Mouse (Mus musculus) midbrain, embryonic 10.5 days (tissue): Measurements from ENCODE around the gene Gpbar1. TPM values are rescaled to one million over a fixed set of nuclear protein-coding genes. Genes with fewer than 3 reads are reported as not detected.

Experiments used
- DNase-seq: peaks from one replicate; pipeline ENCODE4 v3.0.0-alpha.2; 2017; ENCODE audit warnings: low spot score
- H3K27ac ChIP-seq: fragments of 300-500 bp; sonication (generic); replicated peaks from 2 replicates; pipeline ENCODE4 v1.5.1; 2016; ENCODE audit warnings: mild to moderate bottlenecking
- H3K27me3 ChIP-seq: fragments of 300-500 bp; sonication (generic); 2 replicates; pipeline ENCODE4 v1.6.1; 2016; ENCODE audit warnings: low read depth, mild to moderate bottlenecking; ENCODE audit not compliant: poor library complexity, severe bottlenecking
- H3K36me3 ChIP-seq: fragments of 300-500 bp; sonication (generic); 2 replicates; pipeline ENCODE4 v1.6.1; 2016; ENCODE audit warnings: mild to moderate bottlenecking, moderate library complexity
- H3K4me1 ChIP-seq: fragments of 300-500 bp; sonication (generic); 2 replicates; pipeline ENCODE4 v1.6.1; 2016
- H3K4me3 ChIP-seq: fragments of 300-500 bp; sonication (generic); 2 replicates; pipeline ENCODE4 v1.5.1; 2016; ENCODE audit warnings: mild to moderate bottlenecking, moderate library complexity
- H3K9me3 ChIP-seq: fragments of 300-500 bp; sonication (generic); replicated peaks from 2 replicates; pipeline ENCODE4 v1.6.1; 2016; ENCODE audit warnings: mild to moderate bottlenecking
- WGBS: fragments of 180-500 bp; shearing (Covaris S2); methylation state at CpG from one replicate; pipeline ENCODE4 v1.1.7; 2016; 5-methylcytosine and 5-hydroxymethylcytosine counted together
- polyA plus RNA-seq: library from polyadenylated mRNA; unstranded; fragments of >200 nt; fragmentation: Nextera tagmentation; extraction: Ambion mirVana; gene quantifications from 2 replicates; pipeline ENCODE4 v1.2.1, GENCODE M21; 2016

Gene Gpbar1
- polyA plus RNA-seq, 1 experiment from 2014 or later: 0.25 TPM

GRCm38 (mm10) chr1:74292331-74293020 is 14.1 kb downstream of the Gpbar1 start:
- Histone ChIP-seq H3K4me3 (no peak overlapping the region), H3K36me3 (peaks cover 65% of the 10 kb centered on the region), H3K27me3 (no peaks in the 10 kb centered on the region), H3K27ac (no peak overlapping the region; the same call in 1 of the 2 replicates), H3K9me3 (no peaks in the 10 kb centered on the region), H3K4me1 (peaks cover 20% of the 10 kb centered on the region)
- 89% methylated on average over 11 of the region's 11 CpGs for WGBS
- no peak for DNase-seq

GRCm38 (mm10) chr1:74293306-74293960 is 15.1 kb downstream of the Gpbar1 start:
- peaks cover 20% of the 10 kb centered on the region for H3K4me1 ChIP-seq
- H3K4me3 ChIP-seq: no peak overlapping the region
- DNase-seq: no peak
- H3K9me3 ChIP-seq: no peaks in the 10 kb centered on the region
- H3K27me3 ChIP-seq: no peaks in the 10 kb centered on the region
- H3K27ac ChIP-seq: no peak overlapping the region
- H3K36me3 ChIP-seq: peaks cover 63% of the 10 kb centered on the region
- WGBS: 89% methylated on average over 8 of the region's 8 CpGs

- Histone ChIP-seq H3K27me3 (no peaks in the 10 kb centered on the region), H3K27ac (no peak overlapping the region), H3K4me1 (peaks cover 20% of the 10 kb centered on the region), H3K36me3 (peaks cover 55% of the 10 kb centered on the region), H3K4me3 (no peak overlapping the region), H3K9me3 (no peaks in the 10 kb centered on the region)
- DNase-seq: no peak
- 94% methylated on average over 3 of the region's 3 CpGs for WGBS
Observed at GRCm38 (mm10) chr1:74294090-74294643, 15.8 kb downstream of the Gpbar1 start.

DNA sequence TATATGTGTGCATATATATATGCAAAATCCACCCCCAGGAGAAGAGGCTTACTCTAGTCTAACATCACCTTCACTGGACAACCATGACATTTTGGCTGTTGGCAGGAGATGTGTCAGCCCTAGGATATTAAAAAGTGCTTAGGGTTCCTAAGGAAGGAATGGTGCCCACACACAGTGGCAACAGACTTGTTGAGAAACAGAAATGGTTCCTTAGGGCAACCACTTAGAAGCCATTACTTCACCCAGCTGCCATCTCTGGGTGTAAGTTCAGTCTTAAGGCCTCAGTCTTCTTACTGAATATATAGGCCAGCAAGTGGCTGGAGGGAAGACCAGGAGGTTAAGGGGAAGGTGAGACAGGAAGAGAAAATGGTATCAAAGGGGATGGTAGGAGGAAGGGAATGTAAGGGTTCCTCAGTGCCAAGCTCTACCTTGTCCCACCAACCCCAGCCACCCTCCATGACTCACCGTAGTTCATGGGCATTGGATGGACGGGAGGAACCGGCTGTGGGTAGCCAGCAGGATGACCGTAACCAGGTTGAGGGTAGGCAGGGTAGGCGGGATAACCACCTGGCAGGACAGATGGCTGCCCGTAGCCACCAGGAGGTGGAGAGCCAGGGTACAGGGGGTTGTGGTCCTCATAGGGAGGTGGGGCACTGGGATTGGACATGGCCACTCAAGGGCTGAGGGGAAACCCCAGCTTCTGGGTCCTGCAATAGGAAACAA is 16.5 kb downstream of the Gpbar1 start:
- Histone ChIP-seq H3K4me3 (no peak overlapping the region), H3K27me3 (no peaks in the 10 kb centered on the region), H3K9me3 (no peaks in the 10 kb centered on the region), H3K36me3 (peaks cover 48% of the 10 kb centered on the region), H3K4me1 (peaks cover 20% of the 10 kb centered on the region), H3K27ac (peak overlapping the region; percentile 80)
- DNase-seq: no peak
- WGBS: 95% methylated on average over 6 of the region's 6 CpGs

GRCm38 (mm10) chr1:74295456-74296171 is 17.3 kb downstream of the Gpbar1 start:
- WGBS: 23% methylated on average over 9 of the region's 9 CpGs

DNA sequence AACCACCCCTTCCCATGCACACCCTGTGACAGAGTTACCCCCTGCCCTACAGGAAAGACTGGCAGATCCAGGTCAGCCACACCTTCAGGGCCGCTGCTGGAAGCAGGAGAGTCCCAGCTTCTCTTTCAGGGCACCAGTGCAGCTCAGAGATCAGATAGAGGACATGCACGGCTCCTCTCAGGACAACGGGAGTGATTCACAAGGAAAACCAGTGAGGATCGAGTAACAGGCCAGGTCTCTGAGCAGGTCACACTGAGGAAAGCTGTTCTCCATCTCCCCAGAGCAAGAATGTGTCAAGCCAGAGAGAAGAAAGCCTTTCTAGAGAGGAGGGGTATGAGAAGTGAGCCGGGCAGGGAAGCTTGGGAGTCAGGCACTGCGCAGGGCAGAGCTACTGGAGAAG is 18.1 kb downstream of the Gpbar1 start:
- H3K27ac ChIP-seq: peak overlapping the region; percentile 80
- H3K4me1 ChIP-seq: peaks cover 20% of the 10 kb centered on the region
- no peak for DNase-seq
- H3K9me3 ChIP-seq: no peaks in the 10 kb centered on the region
- 63% methylated on average over 6 of the region's 6 CpGs for WGBS
- H3K36me3 ChIP-seq: peaks cover 32% of the 10 kb centered on the region
- H3K4me3 ChIP-seq: no peak overlapping the region
- H3K27me3 ChIP-seq: no peaks in the 10 kb centered on the region

More at GRCm38 (mm10) chr1:74295456-74296171, 17.3 kb downstream of the Gpbar1 start:
- Histone ChIP-seq H3K4me1 (peaks cover 20% of the 10 kb centered on the region), H3K4me3 (peak overlapping the region; percentile 29), H3K27ac (peak overlapping the region; percentile 80), H3K27me3 (no peaks in the 10 kb centered on the region), H3K9me3 (no peaks in the 10 kb centered on the region), H3K36me3 (peaks cover 41% of the 10 kb centered on the region)
- DNase-seq: peak; percentile 46

- Histone ChIP-seq H3K27ac (no peak overlapping the region), H3K4me1 (peaks cover 20% of the 10 kb centered on the region), H3K36me3 (peaks cover 24% of the 10 kb centered on the region), H3K27me3 (peaks cover 2% of the 10 kb centered on the region; the same call in 1 of the 2 replicates), H3K9me3 (no peaks in the 10 kb centered on the region), H3K4me3 (no peak overlapping the region)
- DNase-seq: no peak
- 80% methylated on average over 3 of the region's 3 CpGs for WGBS
Observed at GRCm38 (mm10) chr1:74297269-74297668, 18.9 kb downstream of the Gpbar1 start.

GRCm38 (mm10) chr1:74298157-74298750 is 19.9 kb downstream of the Gpbar1 start:
- Histone ChIP-seq H3K4me1 (peaks cover 21% of the 10 kb centered on the region), H3K4me3 (no peak overlapping the region), H3K27ac (no peak overlapping the region), H3K9me3 (no peaks in the 10 kb centered on the region), H3K36me3 (peaks cover 17% of the 10 kb centered on the region; the same call in 1 of the 2 replicates), H3K27me3 (peaks cover 9% of the 10 kb centered on the region; the same call in 1 of the 2 replicates)
- 84% methylated on average over 5 of the region's 5 CpGs for WGBS
- DNase-seq: no peak

GRCm38 (mm10) chr1:74298996-74299395 is 20.6 kb downstream of the Gpbar1 start:
- WGBS: 77% methylated on average over 5 of the region's 5 CpGs
- Histone ChIP-seq H3K4me1 (peaks cover 28% of the 10 kb centered on the region), H3K36me3 (peaks cover 12% of the 10 kb centered on the region; the same call in 1 of the 2 replicates), H3K4me3 (no peak overlapping the region), H3K27me3 (peaks cover 15% of the 10 kb centered on the region; the same call in 1 of the 2 replicates), H3K9me3 (no peaks in the 10 kb centered on the region), H3K27ac (no peak overlapping the region)
- DNase-seq: no peak

- DNase-seq: no peak
- WGBS: 89% methylated on average over 6 of the region's 6 CpGs
- Histone ChIP-seq H3K4me1 (peaks cover 23% of the 10 kb centered on the region), H3K27ac (no peak overlapping the region), H3K9me3 (no peaks in the 10 kb centered on the region), H3K4me3 (no peak overlapping the region), H3K27me3 (peaks cover 29% of the 10 kb centered on the region), H3K36me3 (0 out of 2 replicates have a peak, but pooled peaks cover 8% of the 10 kb centered on the region)
Observed at GRCm38 (mm10) chr1:74300347-74301110, 22.2 kb downstream of the Gpbar1 start.

GRCm38 (mm10) chr1:74302229-74302628 is 23.9 kb downstream of the Gpbar1 start:
- no peaks in the 10 kb centered on the region for H3K9me3 ChIP-seq
- H3K27ac ChIP-seq: no peak overlapping the region
- WGBS: 91% methylated on average over 7 of the region's 7 CpGs
- no peaks in the 10 kb centered on the region for H3K36me3 ChIP-seq
- no peak for DNase-seq
- no peak overlapping the region for H3K4me3 ChIP-seq
- H3K27me3 ChIP-seq: peaks cover 30% of the 10 kb centered on the region
- peaks cover 12% of the 10 kb centered on the region for H3K4me1 ChIP-seq
